In the genomic region with DNA sequence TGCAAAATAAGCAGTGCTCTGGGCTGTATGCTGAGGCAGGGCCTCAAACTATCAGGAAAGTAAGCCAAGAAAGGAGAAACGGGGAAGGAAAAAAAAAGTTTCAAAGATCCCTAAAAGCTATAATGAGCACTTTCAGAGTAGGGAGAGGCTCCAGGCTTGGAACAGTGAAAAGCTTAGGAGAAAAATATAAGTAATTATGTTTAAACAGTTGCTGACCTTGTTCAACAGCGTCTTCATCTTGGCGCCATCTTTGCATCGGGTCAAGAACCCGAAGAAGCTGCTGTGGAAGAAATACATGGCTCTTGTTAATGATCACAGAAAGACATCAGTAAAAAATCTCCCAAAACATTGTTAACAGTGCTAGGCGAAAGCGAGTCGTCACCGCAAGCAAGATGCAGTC, we compare ENCODE assay signal across 9 mouse cellular contexts. TPM values are rescaled to one million over a fixed set of nuclear protein-coding genes. Genes with fewer than 3 reads are reported as not detected.
A peak's percentile ranks its signal among the peaks of the same experiment; 100 is the strongest.
DNase-seq lines count a peak whose midpoint lies in the region; ATAC-seq and TF ChIP-seq lines count a peak whose summit lies in the region.
"Had no signal": no experiment of that assay in that cellular context is flagged by ENCODE, and none has a peak within 500 bp of the region (broad histone marks: within the 10 kb centered on the region; RNA-seq: fewer than 3 reads in every experiment).

No protein-coding gene starts in this region.

- DNase-seq in heart, adult 8-10 months (ENCODE audit: low spot score): peak; percentile 0
- no peak for DNase-seq in heart, postnatal 36 days
- peak; percentile 71 for DNase-seq in MEL (ENCODE audit: low read depth, low spot score)
- DNase-seq in liver, embryonic 13.5 days: no peak
- DNase-seq in stomach, postnatal 0 days (ENCODE audit: low spot score): no peak
- no peak for DNase-seq in left cerebral cortex, adult 2 months (ENCODE audit: extremely low spot score in 1 of 2, low spot score in 2 of 2)

- TF ChIP-seq POLR2A in MEL (IDR thresholded peaks at IDR 0.05; ENCODE audit: control insufficient read depth in 1 of 2, insufficient read depth in 1 of 2, low read depth in 1 of 2, low read length in 2 of 2, poor library complexity in 1 of 2): no peak

- peak overlapping the region; percentile 31 for H3K4me2 ChIP-seq in forebrain, embryonic 15.5 days (replicated peaks)
- peak overlapping the region; percentile 45 for H3K4me2 ChIP-seq in liver, embryonic 13.5 days
- peak overlapping the region; percentile 37 for H3K4me2 ChIP-seq in stomach, postnatal 0 days (replicated peaks; ENCODE audit: low read depth)

- no peak for TF ChIP-seq CTCF in MEL (IDR thresholded peaks at IDR 0.05 in 2 of 3, conservative IDR thresholded peaks at IDR 0.05 in 1 of 3; ENCODE audit: control insufficient read depth in 1 of 3, insufficient read depth in 1 of 3, low read depth in 2 of 3, low read length in 3 of 3, poor library complexity in 1 of 3, severe bottlenecking in 1 of 3)
- TF ChIP-seq CTCF in stomach, postnatal 0 days (IDR thresholded peaks at IDR 0.05; ENCODE audit: low read depth): no peak
- no peak for TF ChIP-seq CTCF in left cerebral cortex, adult 2 months (IDR thresholded peaks at IDR 0.05)

- peak overlapping the region; percentile 98 for H3K27ac ChIP-seq in MEL (ENCODE audit: control insufficient read depth, low read depth, low read length)
- peak overlapping the region; percentile 69 for H3K27ac ChIP-seq in forebrain, embryonic 15.5 days (replicated peaks)
- peak overlapping the region; percentile 70 for H3K27ac ChIP-seq in liver, embryonic 13.5 days
- peak overlapping the region; percentile 49; the same call in 1 of the 2 replicates for H3K27ac ChIP-seq in stomach, postnatal 0 days (replicated peaks)
- no peak overlapping the region for H3K27ac ChIP-seq in left cerebral cortex, adult 2 months

- peaks cover 2 to 5% of the 10 kb centered on the region in 2 experiments; a peak in 2 of 4 replicates for H3K4me1 ChIP-seq in MEL (ENCODE audit: control insufficient read depth in 1 of 2, insufficient read depth in 2 of 2, low read length in 2 of 2)
- H3K4me1 ChIP-seq in forebrain, embryonic 15.5 days: no peaks in the 10 kb centered on the region
- H3K4me1 ChIP-seq in liver, embryonic 13.5 days (replicated peaks): no peaks in the 10 kb centered on the region
- H3K4me1 ChIP-seq in stomach, postnatal 0 days (replicated peaks; ENCODE audit: control insufficient read depth, insufficient read depth): no peaks in the 10 kb centered on the region

- TF ChIP-seq EP300 in MEL (IDR thresholded peaks at IDR 0.05; ENCODE audit: low read depth in 1 of 2, low read length in 2 of 2): no peak
- TF ChIP-seq EP300 in stomach, postnatal 0 days (optimal IDR thresholded peaks at IDR 0.05): no peak

- ATAC-seq in forebrain, embryonic 15.5 days (replicated peaks): peak; percentile 30
- peak; percentile 6; the same call in 1 of the 2 replicates for ATAC-seq in liver, embryonic 13.5 days (ENCODE audit: low read depth)
- no peak for ATAC-seq in stomach, postnatal 0 days (ENCODE audit: low FRiP score, low TSS enrichment)
- ATAC-seq in activated CD4-positive, CD25-positive, alpha-beta regulatory T cell, adult 4 months: no peak

- WGBS in forebrain, embryonic 15.5 days: 5% methylated on average over 9 of the region's 9 CpGs
- WGBS in liver, embryonic 13.5 days (ENCODE audit: insufficient replicate concordance): 0% methylated on average over 9 of the region's 9 CpGs
- 0% methylated on average over 5 of the region's 9 CpGs for WGBS in stomach, postnatal 0 days

- H3K36me3 ChIP-seq in MEL (ENCODE audit: control insufficient read depth in 1 of 2, insufficient read depth in 2 of 2, low read length in 2 of 2): peaks cover 3 to 17% of the 10 kb centered on the region in 2 experiments; a peak in 2 of 4 replicates
- H3K36me3 ChIP-seq in forebrain, embryonic 15.5 days: no peaks in the 10 kb centered on the region
- no peaks in the 10 kb centered on the region for H3K36me3 ChIP-seq in liver, embryonic 13.5 days
- H3K36me3 ChIP-seq in stomach, postnatal 0 days (ENCODE audit: control insufficient read depth, insufficient read depth, low read length): no peaks in the 10 kb centered on the region

- H3K9me3 ChIP-seq in MEL (replicated peaks; ENCODE audit: insufficient read depth, low read length): no peaks in the 10 kb centered on the region
- H3K9me3 ChIP-seq in forebrain, embryonic 15.5 days: no peaks in the 10 kb centered on the region
- H3K9me3 ChIP-seq in liver, embryonic 13.5 days (replicated peaks): no peaks in the 10 kb centered on the region
- no peaks in the 10 kb centered on the region for H3K9me3 ChIP-seq in stomach, postnatal 0 days (ENCODE audit: control insufficient read depth, low read length)

- peak overlapping the region; percentile 93 for H3K9ac ChIP-seq in MEL (ENCODE audit: control insufficient read depth, low read depth, low read length, poor library complexity, severe bottlenecking)
- peak overlapping the region; percentile 28; the same call in 1 of the 2 replicates for H3K9ac ChIP-seq in forebrain, embryonic 15.5 days (replicated peaks)
- peak overlapping the region; percentile 61 for H3K9ac ChIP-seq in liver, embryonic 13.5 days
- peak overlapping the region; percentile 51 for H3K9ac ChIP-seq in stomach, postnatal 0 days (ENCODE audit: low read length)

- peaks cover 21% of the 10 kb centered on the region for H3K79me2 ChIP-seq in MEL (ENCODE audit: control insufficient read depth, insufficient read depth, low read length, poor library complexity)

- H3K4me3 ChIP-seq in MEL (ENCODE audit: control insufficient read depth in 1 of 2, insufficient read depth in 1 of 2, low read depth in 2 of 2, low read length in 2 of 2): peak overlapping the region; percentile 89 to 95
- peak overlapping the region; percentile 45 for H3K4me3 ChIP-seq in forebrain, embryonic 15.5 days
- peak overlapping the region; percentile 61 for H3K4me3 ChIP-seq in liver, embryonic 13.5 days (replicated peaks)
- H3K4me3 ChIP-seq in stomach, postnatal 0 days (ENCODE audit: low read depth, low read length): peak overlapping the region; percentile 41
- no peak overlapping the region for H3K4me3 ChIP-seq in left cerebral cortex, adult 2 months

- TF ChIP-seq RAD21 in MEL (IDR thresholded peaks at IDR 0.05; ENCODE audit: low read depth, low read length): no peak

- intact Hi-C loops in heart, postnatal 36 days (cut with DNase I): no loop called here
- intact Hi-C loops in left cerebral cortex, adult 2 months (cut with DNase I): no loop called here

- no peaks in the 10 kb centered on the region for H3K27me3 ChIP-seq in MEL (ENCODE audit: control insufficient read depth in 1 of 2, insufficient read depth in 2 of 2, low read length in 2 of 2)
- H3K27me3 ChIP-seq in forebrain, embryonic 15.5 days: no peaks in the 10 kb centered on the region
- H3K27me3 ChIP-seq in liver, embryonic 13.5 days: no peaks in the 10 kb centered on the region
- H3K27me3 ChIP-seq in stomach, postnatal 0 days (ENCODE audit: control insufficient read depth, insufficient read depth, low read length): no peaks in the 10 kb centered on the region

TF ChIP-seq in MEL, 35 proteins besides CTCF, POLR2A, EP300 and RAD21:
- TF ChIP-seq MEF2A (IDR thresholded peaks at IDR 0.05; ENCODE audit: extremely low read depth, insufficient replicate concordance, low read depth, low read length, poor library complexity, severe bottlenecking) (no peak), E2F4 (IDR thresholded peaks at IDR 0.05; ENCODE audit: borderline replicate concordance, low read depth, low read length) (no peak), SIN3A (IDR thresholded peaks at IDR 0.05; ENCODE audit: low read length) (no peak), NRF1 (IDR thresholded peaks at IDR 0.05; ENCODE audit: insufficient read depth, low read depth, low read length, poor library complexity, severe bottlenecking) (no peak), SMC3 (IDR thresholded peaks at IDR 0.05; ENCODE audit: low read depth, low read length) (no peak), TBP (IDR thresholded peaks at IDR 0.05; ENCODE audit: low read depth, low read length) (no peak), POLR2AphosphoS2 (IDR thresholded peaks at IDR 0.05; ENCODE audit: low read length) (no peak)

RNA-seq across cellular contexts. Expression of a gene that starts 0.6 kb away (rescaled TPM):
- total RNA-seq in heart, adult 8-10 months (2022): 10 to 100 TPM in 2 of 4 experiments, not detected in 2; 17.7 to 22.4 TPM
- 10 to 100 TPM in 1 of 2 experiments, not detected in 1; 21.1 TPM for total RNA-seq in heart, postnatal 36 days (2021)
- 21.4 and 24.4 TPM in 2 replicates for total RNA-seq in MEL (2012; rRNA removed)
- 100 to 1,000 TPM in 1 of 2 experiments, 1 to 10 TPM in 1; 7.4 to 115 TPM for polyA plus RNA-seq in MEL (2012; ENCODE audit: insufficient read depth in 1 of 2, insufficient read length in 2 of 2, low read depth in 1 of 2, low replicate concordance in 2 of 2, missing spikeins in 1 of 2)
- polyA plus RNA-seq in forebrain, embryonic 15.5 days (2015; fragmentation: Nextera tagmentation; extraction: Ambion mirVana): 8.1 and 9.9 TPM in 2 replicates
- 4.6 and 5.0 TPM in 2 replicates for polyA plus RNA-seq in liver, embryonic 13.5 days (2015; fragmentation: Nextera tagmentation; extraction: Ambion mirVana)
- polyA plus RNA-seq in stomach, postnatal 0 days (2015; fragmentation: Nextera tagmentation; extraction: Ambion mirVana): not detected in 2 replicates
- 10 to 100 TPM; 57.6 to 61.6 TPM for polyA plus RNA-seq in activated CD4-positive, CD25-positive, alpha-beta regulatory T cell, adult 4 months (2017; shearing (Covaris generic))
- 10 to 100 TPM in 1 of 2 experiments, not detected in 1; 25.1 TPM for total RNA-seq in left cerebral cortex, adult 2 months (2021)
- polyA plus RNA-seq: large intestine, adult 2 months had no signal

RNA-seq across cellular contexts. Expression of a gene that starts 41.5 kb away (rescaled TPM):
- total RNA-seq in heart, adult 8-10 months (2022): 10 to 100 TPM in 2 of 4 experiments, under 1 TPM in 2; 0.12 to 69.5 (median 30.5) TPM
- total RNA-seq in heart, postnatal 36 days (2021): 10 to 100 TPM in 1 of 2 experiments, not detected in 1; 59.7 TPM
- total RNA-seq in MEL (2012; rRNA removed): 44.2 and 48.5 TPM in 2 replicates
- polyA plus RNA-seq in MEL (2012; ENCODE audit: insufficient read depth in 1 of 2, insufficient read length in 2 of 2, low read depth in 1 of 2, low replicate concordance in 2 of 2, missing spikeins in 1 of 2): 10 to 100 TPM in 1 of 2 experiments, not detected in 1; 26.6 TPM
- 14.5 and 19.0 TPM in 2 replicates for polyA plus RNA-seq in forebrain, embryonic 15.5 days (2015; fragmentation: Nextera tagmentation; extraction: Ambion mirVana)
- polyA plus RNA-seq in liver, embryonic 13.5 days (2015; fragmentation: Nextera tagmentation; extraction: Ambion mirVana): 10.6 and 12.1 TPM in 2 replicates
- not detected in 2 replicates for polyA plus RNA-seq in stomach, postnatal 0 days (2015; fragmentation: Nextera tagmentation; extraction: Ambion mirVana)
- polyA plus RNA-seq in activated CD4-positive, CD25-positive, alpha-beta regulatory T cell, adult 4 months (2017; shearing (Covaris generic)): 100 to 1,000 TPM; 106 to 110 TPM
- total RNA-seq in left cerebral cortex, adult 2 months (2021): 10 to 100 TPM in 1 of 2 experiments, not detected in 1; 50.4 TPM
- polyA plus RNA-seq: large intestine, adult 2 months had no signal

Comparison
In these comparisons a context has a peak if more than half of its experiments do, and no peak if none do; other contexts are left out.
1. DNase-seq: peak in heart, adult 8-10 months (single experiment) and MEL (single experiment); none in heart, postnatal 36 days (0 of 2), liver, embryonic 13.5 days (single experiment), stomach, postnatal 0 days (single experiment) and left cerebral cortex, adult 2 months (0 of 2).
2. H3K9ac ChIP-seq: peak in every context shown above with its lines; median percentile 93 in MEL; 61 in liver, embryonic 13.5 days; 51 in stomach, postnatal 0 days; 28 in forebrain, embryonic 15.5 days.
3. ATAC-seq: peak in forebrain, embryonic 15.5 days (single experiment) and liver, embryonic 13.5 days (single experiment); none in stomach, postnatal 0 days (single experiment) and activated CD4-positive, CD25-positive, alpha-beta regulatory T cell, adult 4 months (single experiment).
4. Peak in every context shown above with its lines, with median percentiles within 50 percentile points of each other: H3K4me2 ChIP-seq.